Mouse (Mus musculus): Measurements from ENCODE around the gene Ctla2b. TPM values are rescaled to one million over a fixed set of nuclear protein-coding genes. Genes with fewer than 3 reads are reported as not detected.

The Ctla2b gene
- 0.98 to 1.3 TPM in 2 of 4 replicates, not detected in the others for total RNA-seq (2023)

DNA sequence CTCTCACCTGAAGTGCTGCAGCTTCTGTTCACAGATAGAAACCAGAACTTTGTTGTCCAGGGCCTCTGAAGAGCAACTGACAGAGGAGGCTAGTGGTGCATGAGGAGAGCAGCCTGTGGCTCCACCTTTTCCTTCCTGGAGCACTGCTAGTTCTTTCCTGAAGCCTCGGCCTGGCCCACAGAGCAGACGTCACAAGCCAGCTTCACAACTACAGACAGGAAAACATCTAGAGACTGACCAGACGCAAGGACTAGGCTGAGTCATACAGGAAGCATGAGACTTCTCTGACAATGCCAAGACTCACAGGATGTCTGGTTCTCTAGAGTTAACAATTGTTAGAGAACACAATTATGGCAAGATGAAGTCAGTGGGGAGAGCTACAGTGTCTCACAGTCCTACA, at the start of gene Ctla2b:
TSS of gene Ctla2b (minus strand) at position 120 of the 400 bp plus-strand sequence.

GRCm38 (mm10) chr13:60941884-60942283, 44.6 kb upstream of the Ctla2b start, which contains the start of gene Tpbpa:
Tpbpa (minus strand) TSS chr13:60941984.

DNA sequence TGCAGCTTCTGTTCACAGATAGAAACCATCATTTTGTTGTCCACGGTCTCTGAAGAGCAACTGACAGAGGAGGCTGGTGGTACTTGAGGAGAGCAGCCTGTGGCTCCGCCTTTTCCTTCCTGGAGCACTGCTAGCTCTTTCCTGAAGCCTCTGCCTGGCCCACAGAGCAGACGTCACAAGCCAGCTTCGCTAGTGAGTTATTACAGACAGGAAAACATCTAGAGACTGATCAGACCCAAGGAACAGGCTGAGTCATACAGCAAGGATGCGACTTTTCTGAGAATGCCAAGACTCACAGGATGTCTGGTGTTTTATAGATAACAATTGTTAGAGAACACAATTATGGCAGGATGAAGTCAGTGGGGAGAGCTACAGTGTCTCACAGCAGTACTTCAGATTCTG, 39.3 kb upstream of the Ctla2b start, which contains the start of the genes Gm49391 and Ctla2a:
TSS of gene Gm49391 (minus strand) at position 72 of the 402 bp plus-strand sequence.
TSS of gene Ctla2a (minus strand) at position 126 of the 402 bp plus-strand sequence.

DNA sequence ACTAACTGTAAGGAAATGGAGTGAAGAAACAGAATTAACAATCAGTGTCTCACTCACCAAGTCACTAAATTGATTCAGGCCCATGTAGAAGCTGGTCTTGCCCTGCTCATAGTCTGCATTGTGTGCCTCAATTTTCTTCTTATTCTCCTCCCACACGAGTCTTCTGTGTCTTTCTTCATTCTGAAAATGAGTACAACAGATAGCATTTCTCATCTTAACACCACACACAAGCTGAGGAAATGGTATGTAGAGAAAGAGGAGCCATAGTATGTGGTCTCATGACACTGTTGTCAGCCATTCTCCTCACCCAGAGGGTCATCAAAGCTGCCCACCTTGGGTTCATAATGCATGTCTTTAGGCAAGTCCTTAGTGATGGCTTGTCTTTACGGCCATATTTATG, 38.2 kb upstream of the Ctla2b start, which contains the start of gene Gm49393:
TSS of gene Gm49393 (minus strand) at position 101 of the 400 bp plus-strand sequence.

DNA sequence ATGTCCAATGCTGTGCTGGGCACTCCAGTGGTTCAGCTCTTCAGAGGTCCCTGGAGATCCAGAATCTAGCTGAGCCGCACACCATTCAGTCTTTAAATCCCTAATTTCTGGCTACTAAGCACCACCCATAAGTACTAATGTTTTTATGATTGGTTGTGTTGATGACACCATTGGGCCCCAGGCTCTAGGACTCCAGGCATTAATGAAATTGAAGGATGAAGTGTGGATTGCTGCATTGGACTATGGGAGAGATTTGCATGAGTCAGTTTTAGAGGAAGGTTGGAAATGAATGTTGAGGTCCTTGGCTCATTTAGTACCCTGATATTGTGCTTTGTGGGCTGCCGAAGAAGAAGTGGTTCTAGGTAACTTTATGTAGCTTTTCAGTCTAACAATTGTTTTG, 7.5 kb upstream of the Ctla2b start, which contains the start of gene Tpbpb:
TSS of gene Tpbpb (minus strand) at position 101 of the 400 bp plus-strand sequence.

DNA sequence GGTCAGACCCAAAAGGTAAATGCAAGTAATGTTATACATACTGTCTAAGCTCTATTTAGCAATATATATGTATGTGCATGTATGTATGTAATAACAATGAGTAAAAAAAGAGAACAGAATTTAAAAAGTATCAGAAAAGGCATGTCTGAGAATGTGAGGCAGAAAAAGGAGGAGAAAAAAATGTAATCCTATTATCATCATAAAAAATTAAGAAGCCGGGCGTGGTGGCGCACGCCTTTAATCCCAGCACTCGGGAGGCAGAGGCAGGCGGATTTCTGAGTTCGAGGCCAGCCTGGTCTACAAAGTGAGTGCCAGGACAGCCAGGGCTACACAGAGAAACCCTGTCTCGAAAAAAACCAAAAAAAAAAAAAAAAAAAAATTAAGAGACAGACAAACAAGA, 453 bp downstream of the Ctla2b start, which contains the start of gene Gm49392:
TSS of gene Gm49392 (minus strand) at position 101 of the 400 bp plus-strand sequence.

GRCm38 (mm10) chr13:60864281-60864680, 33.0 kb downstream of the Ctla2b start, which contains the start of gene 4930486L24Rik:
4930486L24Rik (minus strand) TSS chr13:60864475.

Other genes with a start within 250 kb of the Ctla2b start
- not detected in 4 replicates for gene BC051665, start 111.1 kb downstream of the Ctla2b start, total RNA-seq (2023)
- 0.45 TPM in 1 of 4 replicates, not detected in the others for gene Ctsll3, start 94.6 kb downstream of the Ctla2b start, total RNA-seq (2023)
- not detected in 4 replicates for gene 4930486L24Rik, start 33.0 kb downstream of the Ctla2b start, total RNA-seq (2023)
- gene Gm49392, start 553 bp downstream of the Ctla2b start, total RNA-seq (2023): not detected in 4 replicates
- not detected in 4 replicates for gene Tpbpb, start 7.4 kb upstream of the Ctla2b start, total RNA-seq (2023)
- not detected in 4 replicates for gene Gm49393, start 38.1 kb upstream of the Ctla2b start, total RNA-seq (2023)
- gene Gm49391, start 39.1 kb upstream of the Ctla2b start, total RNA-seq (2023): 0.67 to 1.1 TPM in 2 of 4 replicates, not detected in the others
- 2.4 to 6.2 TPM (median 4.2 TPM) in 4 replicates for gene Ctla2a, start 39.2 kb upstream of the Ctla2b start, total RNA-seq (2023)
- gene Tpbpa, start 44.5 kb upstream of the Ctla2b start, total RNA-seq (2023): not detected in 4 replicates
- not detected in 4 replicates for gene Ctsj, start 108.5 kb upstream of the Ctla2b start, total RNA-seq (2023)
- not detected in 4 replicates for gene Ctsq, start 143.2 kb upstream of the Ctla2b start, total RNA-seq (2023)

All from B cell, adult 62 days (primary cell).